Mouse (Mus musculus): ENCODE results near the gene Tert. TPM values are rescaled to one million over a fixed set of nuclear protein-coding genes. Genes with fewer than 3 reads are reported as not detected.

Tert gene
- total and polyA plus RNA-seq, 3 experiments: 3.8 to 9.8 (median 9.3) TPM

DNA sequence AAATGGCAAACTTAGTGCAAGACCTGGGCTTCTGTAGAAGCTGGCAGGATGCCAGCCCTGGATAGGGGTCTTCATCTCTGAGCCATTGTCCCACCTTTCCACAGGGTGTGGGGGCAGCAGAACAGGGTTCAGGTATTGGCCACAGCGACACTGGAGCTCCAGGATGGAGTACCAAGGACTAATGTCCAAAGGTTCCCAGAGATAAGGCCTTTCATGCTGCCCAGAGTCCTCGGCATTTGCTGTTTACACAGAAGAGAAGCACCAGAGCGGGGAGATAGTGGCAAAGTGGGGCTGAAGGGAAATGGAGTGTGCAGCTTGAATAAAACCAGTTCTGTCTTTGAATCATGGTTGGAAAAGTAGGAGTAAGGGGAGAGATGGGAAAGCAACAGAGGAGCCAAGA lies 69.8 kb downstream of the Tert start:
- dilution Hi-C loops (cut with MboI; ENCODE audit: extremely low pct_ligation_motif_present, extremely low pct_unique_long_range_greater_than_20kb, low sequenced_read_pairs) (no loop called here), in situ Hi-C loops (cut with MboI; ENCODE audit: low pct_ligation_motif_present, low pct_unique_long_range_greater_than_20kb, low sequenced_read_pairs) (no loop called here)
- H3K4me1 ChIP-seq (ENCODE audit: control insufficient read depth in 1 of 2, insufficient read depth in 2 of 2): peaks cover 2 to 3% of the 10 kb centered on the region in 2 experiments; a peak in 3 of 4 replicates
- no peak overlapping the region for H3K27ac ChIP-seq (ENCODE audit: insufficient read depth, low read depth)
- TF ChIP-seq MXI1 (IDR thresholded peaks at IDR 0.05; ENCODE audit: low read depth, low read length) (no peak), ELF1 (IDR thresholded peaks at IDR 0.05; ENCODE audit: low read depth, low read length) (no peak), POLR2AphosphoS2 (IDR thresholded peaks at IDR 0.05; ENCODE audit: low read depth, low read length) (no peak), JUND (conservative IDR thresholded peaks at IDR 0.05; ENCODE audit: low read depth, low read length) (no peak), CHD2 (IDR thresholded peaks at IDR 0.05; ENCODE audit: low read length) (no peak)
- H3K79me2 ChIP-seq (replicated peaks; ENCODE audit: control insufficient read depth, extremely low read depth, insufficient read depth, poor library complexity, severe bottlenecking): no peaks in the 10 kb centered on the region
- H3K9me3 ChIP-seq (replicated peaks; ENCODE audit: low read length): no peaks in the 10 kb centered on the region
- H3K4me2 ChIP-seq (ENCODE audit: insufficient read depth, low read depth, poor library complexity, severe bottlenecking): no peak overlapping the region
- H3K9ac ChIP-seq (ENCODE audit: insufficient read depth, low read depth): no peak overlapping the region
- peaks cover 53% of the 10 kb centered on the region for H3K27me3 ChIP-seq (replicated peaks)
- no peak overlapping the region for H3K4me3 ChIP-seq (replicated peaks in 1 of 3; ENCODE audit: low read depth in 2 of 3, low read length in 2 of 3, poor library complexity in 1 of 3)
- no peak for DNase-seq (ENCODE audit: extremely low read depth)
- H3K36me3 ChIP-seq (replicated peaks in 1 of 2; ENCODE audit: control insufficient read depth in 1 of 2, insufficient read depth in 1 of 2, low read length in 1 of 2): no peaks in the 10 kb centered on the region

Other genes with a start within 250 kb of the Tert start
- 22.6 and 24.4 TPM in 2 replicates for gene Lpcat1, start 159.7 kb upstream of the Tert start, total RNA-seq (2012; rRNA removed)
- 36.2 and 40.4 TPM in 2 replicates for gene Lpcat1, start 159.7 kb upstream of the Tert start, total RNA-seq (2014; rRNA removed)
- gene Lpcat1, start 159.7 kb upstream of the Tert start, polyA plus RNA-seq (2012; ENCODE audit: insufficient read length, low read depth): 33.2 and 36.9 TPM in 2 replicates
- gene Slc6a3, start 90.2 kb upstream of the Tert start, total RNA-seq (2012; rRNA removed): not detected in 2 replicates
- not detected in 2 replicates for gene Slc6a3, start 90.2 kb upstream of the Tert start, total RNA-seq (2014; rRNA removed)
- gene Slc6a3, start 90.2 kb upstream of the Tert start, polyA plus RNA-seq (2012; ENCODE audit: insufficient read length, low read depth): not detected in 2 replicates
- gene Clptm1l, start 22.9 kb upstream of the Tert start, total RNA-seq (2012; rRNA removed): 112 and 137 TPM in 2 replicates
- 203 and 219 TPM in 2 replicates for gene Clptm1l, start 22.9 kb upstream of the Tert start, total RNA-seq (2014; rRNA removed)
- gene Clptm1l, start 22.9 kb upstream of the Tert start, polyA plus RNA-seq (2012; ENCODE audit: insufficient read length, low read depth): 121 and 143 TPM in 2 replicates
- gene Slc6a18, start 51.1 kb downstream of the Tert start, total RNA-seq (2012; rRNA removed): not detected in 2 replicates
- gene Slc6a18, start 51.1 kb downstream of the Tert start, total RNA-seq (2014; rRNA removed): not detected in 2 replicates
- not detected in 2 replicates for gene Slc6a18, start 51.1 kb downstream of the Tert start, polyA plus RNA-seq (2012; ENCODE audit: insufficient read length, low read depth)
- 0.13 TPM in 1 of 2 replicates, not detected in the other for gene Slc6a19, start 78.0 kb downstream of the Tert start, total RNA-seq (2012; rRNA removed)
- gene Slc6a19, start 78.0 kb downstream of the Tert start, total RNA-seq (2014; rRNA removed): not detected in 2 replicates
- 0.13 TPM in 1 of 2 replicates, not detected in the other for gene Slc6a19, start 78.0 kb downstream of the Tert start, polyA plus RNA-seq (2012; ENCODE audit: insufficient read length, low read depth)
- 2.5 and 2.6 TPM in 2 replicates for gene Slc12a7, start 106.2 kb downstream of the Tert start, total RNA-seq (2012; rRNA removed)
- 0.92 and 1.0 TPM in 2 replicates for gene Slc12a7, start 106.2 kb downstream of the Tert start, total RNA-seq (2014; rRNA removed)
- 2.6 and 5.8 TPM in 2 replicates for gene Slc12a7, start 106.2 kb downstream of the Tert start, polyA plus RNA-seq (2012; ENCODE audit: insufficient read length, low read depth)
- not detected in 2 replicates for gene Nkd2, start 220.7 kb downstream of the Tert start, total RNA-seq (2012; rRNA removed)
- not detected in 2 replicates for gene Nkd2, start 220.7 kb downstream of the Tert start, total RNA-seq (2014; rRNA removed)
- gene Nkd2, start 220.7 kb downstream of the Tert start, polyA plus RNA-seq (2012; ENCODE audit: insufficient read length, low read depth): not detected in 2 replicates